Mouse (Mus musculus): Measurements from ENCODE around the gene Prc1.

GRCm38 (mm10) chr7:80346830-80347229 lies 52.6 kb downstream of the Prc1 start:
- no peak for TF ChIP-seq EP300 (IDR thresholded peaks at IDR 0.05; ENCODE audit: low read length)
- TF ChIP-seq MAFK (IDR thresholded peaks at IDR 0.05; ENCODE audit: insufficient replicate concordance, low read length): no peak
- TF ChIP-seq CTCF (conservative IDR thresholded peaks at IDR 0.05 in 1 of 2, IDR thresholded peaks at IDR 0.05 in 1 of 2; ENCODE audit: low read depth in 2 of 2, low read length in 2 of 2): no peak

All from CH12.LX (cell line).